Mouse (Mus musculus): ENCODE measurements around the gene Olfr464.

Olfr464 gene

GRCm38 (mm10) chr11:87920966-87921365 lies at the start of gene Olfr464:
Gene Olfr464, minus strand, starts transcription at chr11:87920967.
- DNase-seq (ENCODE audit: low spot score), result peak; percentile 42

- no peak for DNase-seq (ENCODE audit: low spot score)
These were observed 47.8 kb upstream of the Olfr464 start for GRCm38 (mm10) chr11:87968356-87969122.

GRCm38 (mm10) chr11:87967692-87968289 lies 47.0 kb upstream of the Olfr464 start:
- DNase-seq (ENCODE audit: low spot score), result peak; percentile 73

GRCm38 (mm10) chr11:87966214-87966613 lies 45.4 kb upstream of the Olfr464 start:
- no peak for DNase-seq (ENCODE audit: low spot score)

GRCm38 (mm10) chr11:87965293-87965692 lies 44.5 kb upstream of the Olfr464 start:
- DNase-seq (ENCODE audit: low spot score), result no peak

GRCm38 (mm10) chr11:87957066-87957465 lies 36.3 kb upstream of the Olfr464 start:
- DNase-seq (ENCODE audit: low spot score), result no peak

- DNase-seq (ENCODE audit: low spot score), result no peak
These were observed 34.4 kb upstream of the Olfr464 start for GRCm38 (mm10) chr11:87955144-87955543.

GRCm38 (mm10) chr11:87949990-87950389 lies 29.2 kb upstream of the Olfr464 start:
- DNase-seq (ENCODE audit: low spot score), result no peak

- DNase-seq (ENCODE audit: low spot score), result no peak
These were observed 14.7 kb upstream of the Olfr464 start for GRCm38 (mm10) chr11:87935467-87935866.

GRCm38 (mm10) chr11:87933731-87934130 lies 13.0 kb upstream of the Olfr464 start:
- DNase-seq (ENCODE audit: low spot score), result no peak

GRCm38 (mm10) chr11:87930348-87930747 lies 9.6 kb upstream of the Olfr464 start:
- no peak for DNase-seq (ENCODE audit: low spot score)

- DNase-seq (ENCODE audit: low spot score), result no peak
These were observed 466 bp downstream of the Olfr464 start for GRCm38 (mm10) chr11:87920301-87920700.

- DNase-seq (ENCODE audit: low spot score), result no peak
These were observed 4.8 kb downstream of the Olfr464 start for GRCm38 (mm10) chr11:87916005-87916404.

GRCm38 (mm10) chr11:87904331-87904730 lies 16.4 kb downstream of the Olfr464 start:
- no peak for DNase-seq (ENCODE audit: low spot score)

- no peak for DNase-seq (ENCODE audit: low spot score)
These were observed 23.5 kb downstream of the Olfr464 start, which contains the start of gene Olfr463 for GRCm38 (mm10) chr11:87897287-87897686. Gene Olfr463, minus strand, starts transcription at chr11:87897387.

GRCm38 (mm10) chr11:87892168-87892567 lies 28.6 kb downstream of the Olfr464 start, which contains the start of gene Olfr462:
Gene Olfr462, minus strand, starts transcription at chr11:87892268.
- no peak for DNase-seq (ENCODE audit: low spot score)

- no peak for DNase-seq (ENCODE audit: low spot score)
These were observed 35.9 kb downstream of the Olfr464 start for GRCm38 (mm10) chr11:87884856-87885255.

- DNase-seq (ENCODE audit: low spot score), result no peak
These were observed 37.3 kb downstream of the Olfr464 start for GRCm38 (mm10) chr11:87883493-87883892.

GRCm38 (mm10) chr11:87881714-87882113 lies 39.1 kb downstream of the Olfr464 start:
- no peak for DNase-seq (ENCODE audit: low spot score)

- DNase-seq (ENCODE audit: low spot score), result no peak
These were observed 40.9 kb downstream of the Olfr464 start for GRCm38 (mm10) chr11:87879826-87880225.

GRCm38 (mm10) chr11:87875436-87875835 lies 45.3 kb downstream of the Olfr464 start, which contains the start of gene Epx:
Gene Epx, minus strand, starts transcription at chr11:87875536.
- no peak for DNase-seq (ENCODE audit: low spot score)

- DNase-seq (ENCODE audit: low spot score), result no peak
These were observed 49.0 kb downstream of the Olfr464 start for GRCm38 (mm10) chr11:87871766-87872165.

GRCm38 (mm10) chr11:87870096-87870495 lies 50.7 kb downstream of the Olfr464 start:
- DNase-seq (ENCODE audit: low spot score), result no peak
